Mouse (Mus musculus): ENCODE results near the gene Agrn. TPM values are rescaled to one million over a fixed set of nuclear protein-coding genes. Genes with fewer than 3 reads are reported as not detected.

Agrn gene
- 7.6 and 9.0 TPM in 2 replicates for polyA plus RNA-seq (2012)

GRCm38 (mm10) chr4:156197131-156197828 is at the start of gene Agrn:
Gene Agrn, minus strand, starts transcription at chr4:156197488.

GRCm38 (mm10) chr4:156235808-156236533 is 38.7 kb upstream of the Agrn start, which contains the start of gene Noc2l:
Gene Noc2l, plus strand, starts transcription at chr4:156236010.

GRCm38 (mm10) chr4:156234701-156235213 is 37.5 kb upstream of the Agrn start, which contains the start of gene Plekhn1:
Gene Plekhn1, minus strand, starts transcription at chr4:156234857.

GRCm38 (mm10) chr4:156215649-156216048 is 18.4 kb upstream of the Agrn start, which contains the start of gene Perm1:
Gene Perm1, plus strand, starts transcription at chr4:156215868.

GRCm38 (mm10) chr4:156203001-156203412 is 5.7 kb upstream of the Agrn start, which contains the start of gene AW011738:
Gene AW011738, plus strand, starts transcription at chr4:156203304.

GRCm38 (mm10) chr4:156200623-156201475 is 3.6 kb upstream of the Agrn start, which contains the start of gene Isg15:
Gene Isg15, minus strand, starts transcription at chr4:156200818.

GRCm38 (mm10) chr4:156130436-156130835 is 66.9 kb downstream of the Agrn start, which contains the start of gene Rnf223:
Gene Rnf223, plus strand, starts transcription at chr4:156130513.

Other genes with a start within 250 kb of the Agrn start
- gene C1qtnf12, start 235.2 kb downstream of the Agrn start, polyA plus RNA-seq (2012): 287 and 293 TPM in 2 replicates
- gene B3galt6, start 204.8 kb downstream of the Agrn start, polyA plus RNA-seq (2012): 4.0 and 5.1 TPM in 2 replicates
- gene Sdf4, start 204.6 kb downstream of the Agrn start, polyA plus RNA-seq (2012): 50.9 and 58.4 TPM in 2 replicates
- gene Tnfrsf4, start 183.6 kb downstream of the Agrn start, polyA plus RNA-seq (2012): 0.81 and 2.3 TPM in 2 replicates
- 4.2 and 7.2 TPM in 2 replicates for gene Tnfrsf18, start 171.3 kb downstream of the Agrn start, polyA plus RNA-seq (2012)
- not detected in 2 replicates for gene Ttll10, start 138.1 kb downstream of the Agrn start, polyA plus RNA-seq (2012)
- gene 9430015G10Rik, start 87.5 kb downstream of the Agrn start, polyA plus RNA-seq (2012): 9.0 and 10.3 TPM in 2 replicates
- 0.26 and 0.55 TPM in 2 replicates for gene Rnf223, start 67.0 kb downstream of the Agrn start, polyA plus RNA-seq (2012)
- gene Isg15, start 3.3 kb upstream of the Agrn start, polyA plus RNA-seq (2012): 10.6 and 10.7 TPM in 2 replicates
- 2.0 and 2.5 TPM in 2 replicates for gene AW011738, start 5.8 kb upstream of the Agrn start, polyA plus RNA-seq (2012)
- 0.04 and 0.05 TPM in 2 replicates for gene Perm1, start 18.4 kb upstream of the Agrn start, polyA plus RNA-seq (2012)
- gene Plekhn1, start 37.4 kb upstream of the Agrn start, polyA plus RNA-seq (2012): 32.6 and 41.5 TPM in 2 replicates
- 85.4 and 133 TPM in 2 replicates for gene Noc2l, start 38.5 kb upstream of the Agrn start, polyA plus RNA-seq (2012)
- gene Samd11, start 58.2 kb upstream of the Agrn start, polyA plus RNA-seq (2012): 0.85 and 1.1 TPM in 2 replicates
- gene Vmn2r-ps159, start 133.6 kb upstream of the Agrn start, polyA plus RNA-seq (2012): not detected in 2 replicates